Mouse (Mus musculus): Measurements from ENCODE around the gene Mylk4. TPM values are rescaled to one million over a fixed set of nuclear protein-coding genes. Genes with fewer than 3 reads are reported as not detected.

Mylk4 gene
- total RNA-seq, 2 experiments from 2014 or later, result not detected

DNA sequence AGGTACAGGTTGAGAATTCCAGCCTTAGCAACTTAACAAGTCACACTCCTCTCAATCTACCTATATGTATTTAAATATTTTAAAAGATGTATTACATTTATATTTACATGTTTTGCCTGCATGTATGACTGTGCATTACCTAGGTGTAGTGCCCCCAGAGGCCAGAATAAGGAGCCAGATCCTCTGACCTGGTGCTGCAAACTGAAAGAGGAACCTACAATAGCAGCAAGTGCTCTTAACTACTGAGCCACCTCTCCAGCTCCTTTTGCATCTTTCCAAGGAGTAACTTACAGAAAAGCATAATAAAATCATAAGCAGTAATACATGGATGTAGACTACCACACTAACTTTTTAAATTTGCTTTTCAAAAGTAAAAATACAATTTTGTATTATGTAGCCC, 17.1 kb upstream of the Mylk4 start:
- ATAC-seq (replicated peaks; ENCODE audit: low FRiP score, poor library complexity, severe bottlenecking), result no peak

DNA sequence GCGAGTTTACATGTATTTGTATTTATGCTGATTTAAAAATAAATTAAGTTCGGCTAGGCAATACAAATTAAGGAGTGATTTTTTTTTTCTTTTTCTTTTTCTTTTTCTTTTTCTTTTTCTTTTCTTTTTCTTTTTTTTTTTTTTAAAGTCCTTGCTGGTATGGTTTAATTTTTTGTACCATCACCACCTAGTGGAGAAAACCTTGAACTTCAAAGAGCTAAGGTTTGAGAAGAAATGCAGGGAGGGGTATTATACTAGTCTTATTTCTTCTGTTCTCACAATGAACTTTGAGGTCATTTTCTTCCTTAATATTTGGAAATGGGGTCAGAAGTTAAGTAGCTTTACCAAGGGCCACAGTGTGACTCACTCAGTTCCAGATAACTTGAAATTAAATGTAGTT, 15.4 kb upstream of the Mylk4 start:
- no peak for ATAC-seq (replicated peaks; ENCODE audit: low FRiP score, poor library complexity, severe bottlenecking)

DNA sequence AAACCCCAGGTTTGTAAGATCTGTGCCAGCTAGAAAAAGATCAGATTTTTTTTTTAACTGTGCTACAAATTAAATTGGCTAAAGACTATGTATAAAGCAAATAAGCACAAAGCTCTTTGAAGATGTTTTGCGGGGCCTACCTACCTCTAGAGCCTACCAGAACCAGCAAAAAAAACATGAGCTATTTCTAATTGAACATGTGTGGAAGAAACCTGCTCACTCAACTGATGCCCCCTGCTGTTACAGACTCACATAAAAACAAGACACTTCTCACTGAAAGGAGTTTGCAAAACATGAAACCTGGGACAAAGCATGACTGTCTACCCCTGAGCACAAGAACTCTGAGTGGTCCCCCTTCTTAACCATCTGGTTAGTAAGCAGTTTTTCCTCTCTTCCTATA, 13.3 kb upstream of the Mylk4 start:
- no peak for ATAC-seq (replicated peaks; ENCODE audit: low FRiP score, poor library complexity, severe bottlenecking)

DNA sequence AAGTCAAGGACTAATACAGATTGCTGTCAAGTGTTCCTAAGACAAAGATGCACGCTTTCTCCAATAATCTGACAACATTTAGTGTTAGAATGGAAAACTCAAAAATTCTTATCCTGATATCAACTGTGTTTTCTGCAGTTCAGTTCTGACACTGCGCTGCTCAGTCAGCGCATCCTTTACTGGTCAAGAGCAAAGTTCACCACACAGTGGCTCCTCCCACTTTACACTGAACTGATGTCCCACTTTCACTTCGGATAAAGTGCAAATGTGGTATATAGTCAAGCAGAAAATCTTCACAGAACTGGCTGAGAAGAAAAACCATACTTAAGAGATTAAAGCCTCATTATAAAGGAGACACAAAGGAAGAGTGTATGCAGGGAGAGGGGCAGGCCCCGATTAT, 11.4 kb upstream of the Mylk4 start:
- no peak for ATAC-seq (replicated peaks; ENCODE audit: low FRiP score, poor library complexity, severe bottlenecking)

DNA sequence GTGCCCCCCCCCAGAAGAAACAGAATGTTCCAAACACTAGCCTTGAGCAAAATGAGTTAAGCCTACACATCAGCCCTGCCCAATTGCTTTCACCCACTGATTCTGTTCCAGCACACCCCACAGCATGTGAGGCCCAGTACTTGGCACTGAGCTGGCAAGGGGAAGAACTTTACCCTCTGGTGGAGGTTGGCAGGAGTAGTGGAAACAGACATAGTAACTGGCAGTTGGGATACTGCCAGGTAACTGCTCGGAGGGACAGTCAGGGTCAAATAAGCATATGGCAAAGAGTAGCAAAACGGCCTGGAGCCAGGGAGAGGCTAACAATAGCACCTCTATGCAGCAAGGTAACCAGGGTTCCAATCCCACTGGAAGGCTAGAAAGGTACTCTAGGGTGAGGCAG, 10.9 kb upstream of the Mylk4 start:
- ATAC-seq (replicated peaks; ENCODE audit: low FRiP score, poor library complexity, severe bottlenecking), result no peak

DNA sequence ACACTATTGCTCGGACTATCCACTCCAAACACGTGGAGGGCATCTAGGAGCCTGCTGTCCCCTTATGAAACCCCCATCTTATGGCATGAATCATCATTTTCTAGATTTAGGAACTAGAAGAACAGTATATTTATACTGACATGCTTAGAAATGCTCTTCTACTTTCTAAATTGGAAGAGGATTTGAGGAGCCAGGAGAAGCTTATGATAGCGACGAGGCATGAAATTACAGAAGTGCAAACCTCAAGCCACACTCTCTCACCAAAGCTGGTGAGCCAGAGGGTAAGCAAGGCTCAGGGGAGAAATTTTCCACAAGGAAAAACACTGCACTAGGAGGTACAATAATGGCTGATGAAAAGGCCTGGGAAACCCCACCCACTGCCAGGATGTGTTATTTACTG, 6.0 kb upstream of the Mylk4 start:
- ATAC-seq (replicated peaks; ENCODE audit: low FRiP score, poor library complexity, severe bottlenecking), result no peak

DNA sequence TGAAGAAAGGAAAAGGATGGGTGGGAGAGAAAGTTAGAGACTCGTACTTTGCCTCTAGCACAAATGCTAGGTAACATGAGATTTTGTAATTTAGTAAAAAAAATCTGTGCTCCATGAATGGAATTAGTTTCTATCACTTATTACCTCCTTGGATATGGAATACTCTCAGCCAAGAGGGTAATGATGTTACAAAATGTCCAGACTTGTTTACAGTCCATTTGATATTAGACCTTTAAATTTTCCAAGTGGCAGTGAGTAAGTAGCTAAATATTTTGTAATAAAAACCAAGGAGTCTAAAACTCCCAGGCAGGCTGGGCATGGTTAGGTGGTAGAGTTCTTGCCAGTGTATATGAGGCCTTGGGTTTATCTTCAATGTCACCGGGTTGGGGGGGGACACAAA, 3.8 kb upstream of the Mylk4 start:
- no peak for ATAC-seq (replicated peaks; ENCODE audit: low FRiP score, poor library complexity, severe bottlenecking)

DNA sequence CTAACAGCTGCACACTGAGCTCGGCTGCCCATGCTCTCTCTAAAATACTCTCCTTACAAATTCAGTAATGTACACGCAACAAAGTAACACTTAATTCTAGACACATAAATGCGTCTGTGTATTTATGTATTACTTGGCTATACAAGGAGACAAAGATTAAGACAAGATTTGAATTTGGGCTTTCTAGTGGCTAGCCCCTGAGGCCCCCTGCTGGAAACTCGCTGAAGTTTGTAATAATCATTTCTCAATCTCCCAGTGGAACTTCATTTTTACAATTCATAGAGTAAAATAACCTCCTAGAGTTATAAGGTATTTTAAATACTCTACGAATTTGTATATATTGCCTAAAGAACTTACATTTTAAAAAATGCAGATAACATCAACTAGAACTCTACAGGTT, 699 bp downstream of the Mylk4 start:
- ATAC-seq (replicated peaks; ENCODE audit: low FRiP score, poor library complexity, severe bottlenecking), result no peak

DNA sequence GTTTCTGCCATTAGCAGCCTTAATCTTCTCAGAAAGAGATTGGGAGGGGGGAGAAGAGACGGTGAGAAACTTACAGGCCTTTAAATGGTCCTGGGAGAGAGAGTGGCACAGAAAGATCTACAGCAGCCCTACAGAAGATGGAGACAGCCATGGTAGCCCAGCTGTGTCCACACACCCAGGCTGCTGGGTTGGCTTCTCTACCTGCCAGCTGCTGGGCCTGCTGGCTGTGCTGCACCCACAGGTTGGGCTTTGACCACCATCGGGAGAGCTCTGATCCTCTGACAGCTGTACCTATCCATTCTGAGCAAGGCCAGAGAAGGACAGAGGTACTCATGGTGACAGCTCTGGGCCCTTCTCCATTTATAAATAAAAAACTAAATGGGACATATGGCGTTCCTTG, 4.9 kb downstream of the Mylk4 start:
- ATAC-seq (replicated peaks; ENCODE audit: low FRiP score, poor library complexity, severe bottlenecking), result no peak

DNA sequence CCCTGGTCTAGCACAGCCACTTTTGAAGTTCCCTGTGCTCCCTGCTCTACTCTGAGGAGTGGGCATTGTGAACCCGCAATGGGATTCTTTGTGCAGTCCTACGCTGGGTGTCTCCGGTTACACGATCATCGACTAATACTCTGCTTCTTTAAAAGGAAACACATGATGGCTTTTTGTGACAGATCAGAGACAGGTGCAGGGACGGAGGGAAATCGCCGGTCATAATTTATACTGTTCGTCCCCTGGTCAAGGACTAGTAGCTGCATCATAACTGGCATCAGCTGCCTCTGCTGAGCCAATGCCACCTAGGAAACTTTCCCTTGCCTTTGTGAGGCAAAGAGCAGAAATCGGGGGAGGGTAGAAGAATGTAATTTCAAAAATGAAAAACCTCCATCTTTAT, 7.4 kb downstream of the Mylk4 start:
- no peak for ATAC-seq (replicated peaks; ENCODE audit: low FRiP score, poor library complexity, severe bottlenecking)

DNA sequence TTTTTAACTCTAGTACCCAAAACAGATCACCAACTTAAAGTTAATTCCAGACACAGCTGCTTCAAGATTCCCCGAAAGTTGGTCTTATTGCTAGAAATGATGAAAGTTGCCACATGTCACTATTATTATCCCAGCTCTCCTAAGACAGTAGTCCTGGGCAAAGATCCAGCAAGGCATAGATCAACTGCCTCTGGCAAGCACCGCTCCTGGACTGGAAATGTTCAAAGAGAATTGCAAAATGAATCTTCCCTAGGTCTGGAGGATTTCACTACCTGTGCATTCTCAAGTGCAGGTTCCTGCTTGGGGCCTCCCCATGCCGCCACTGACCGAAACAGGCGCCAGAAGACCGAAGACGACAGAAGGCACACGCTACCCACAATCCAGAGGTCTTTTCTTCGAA, 7.9 kb downstream of the Mylk4 start:
- no peak for ATAC-seq (replicated peaks; ENCODE audit: low FRiP score, poor library complexity, severe bottlenecking)

DNA sequence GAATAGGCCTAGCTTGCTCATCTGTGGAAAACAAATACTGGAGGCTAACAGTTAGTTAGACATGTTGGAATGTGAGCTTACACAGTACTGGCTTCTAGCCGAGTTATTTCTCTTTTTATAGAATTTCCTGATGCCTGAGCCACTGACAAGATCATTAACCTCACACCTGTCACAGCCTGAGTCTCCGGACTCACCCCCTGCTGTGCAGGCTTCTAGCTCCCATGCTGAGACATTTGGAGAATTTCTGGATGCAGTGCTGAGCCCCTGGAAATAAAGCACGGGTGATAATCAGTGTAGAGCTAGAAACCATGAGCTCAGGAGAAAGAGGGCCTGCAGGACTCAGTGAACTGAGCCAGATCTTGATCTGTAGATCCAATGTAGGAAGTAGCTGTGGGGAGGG, 13.8 kb downstream of the Mylk4 start:
- ATAC-seq (replicated peaks; ENCODE audit: low FRiP score, poor library complexity, severe bottlenecking), result no peak

DNA sequence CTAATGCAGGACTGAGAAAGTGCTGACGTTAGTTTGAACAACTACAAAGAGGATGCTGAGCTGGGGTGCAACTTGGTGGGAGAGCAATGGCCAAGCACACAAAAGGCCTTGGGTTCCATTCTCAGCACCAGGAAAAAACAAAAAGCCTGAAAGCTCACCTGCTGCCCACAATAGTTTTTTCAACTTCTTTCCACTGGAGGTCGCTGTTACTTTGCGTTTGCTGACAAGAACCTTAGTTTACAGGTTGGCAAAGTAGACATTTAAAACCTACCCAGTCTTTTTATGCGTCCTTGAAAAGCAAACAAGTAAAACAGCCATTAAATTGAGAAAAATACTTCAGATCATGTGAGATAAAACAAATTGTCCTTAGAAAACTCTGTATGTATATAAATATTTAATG, 15.7 kb downstream of the Mylk4 start:
- no peak for ATAC-seq (replicated peaks; ENCODE audit: low FRiP score, poor library complexity, severe bottlenecking)

DNA sequence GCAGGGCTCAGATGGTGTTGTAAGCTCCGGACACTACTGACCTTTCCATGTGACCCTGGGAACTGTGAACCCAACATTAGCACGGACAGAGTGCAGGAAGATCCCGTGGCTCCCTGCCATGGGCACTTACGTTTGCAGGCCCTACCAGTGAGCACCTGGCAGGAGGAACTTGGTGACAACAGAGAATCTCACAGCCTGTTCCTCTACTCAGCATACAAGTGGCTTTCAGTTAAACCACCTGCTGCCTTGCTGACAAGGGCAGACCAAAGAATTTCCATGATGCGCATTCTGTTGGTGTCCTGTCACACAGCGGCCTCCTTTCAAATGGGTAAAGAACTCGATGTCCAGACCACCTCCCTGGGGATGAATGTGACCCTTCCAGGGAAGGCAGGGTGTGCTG, 19.3 kb downstream of the Mylk4 start:
- no peak for ATAC-seq (replicated peaks; ENCODE audit: low FRiP score, poor library complexity, severe bottlenecking)

DNA sequence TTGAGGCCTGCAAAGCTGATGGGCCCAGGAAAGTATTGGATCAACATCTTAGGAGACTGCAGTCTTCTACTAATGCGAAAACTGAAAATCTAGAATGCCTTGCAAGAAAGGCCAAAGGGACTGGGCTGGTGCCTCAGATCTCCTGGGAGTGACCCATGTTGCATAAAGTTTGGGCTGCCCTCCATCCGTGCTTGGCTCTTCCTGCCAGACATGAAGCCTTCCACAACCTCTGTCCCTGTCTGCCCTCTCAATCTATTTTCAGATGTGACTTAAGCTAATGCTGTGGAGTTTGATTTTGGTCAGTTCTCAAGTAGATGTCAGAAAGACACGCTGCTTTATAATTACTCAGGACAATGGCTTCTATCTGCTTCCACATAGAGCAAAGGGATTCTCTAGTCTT, 20.6 kb downstream of the Mylk4 start:
- no peak for ATAC-seq (replicated peaks; ENCODE audit: low FRiP score, poor library complexity, severe bottlenecking)

DNA sequence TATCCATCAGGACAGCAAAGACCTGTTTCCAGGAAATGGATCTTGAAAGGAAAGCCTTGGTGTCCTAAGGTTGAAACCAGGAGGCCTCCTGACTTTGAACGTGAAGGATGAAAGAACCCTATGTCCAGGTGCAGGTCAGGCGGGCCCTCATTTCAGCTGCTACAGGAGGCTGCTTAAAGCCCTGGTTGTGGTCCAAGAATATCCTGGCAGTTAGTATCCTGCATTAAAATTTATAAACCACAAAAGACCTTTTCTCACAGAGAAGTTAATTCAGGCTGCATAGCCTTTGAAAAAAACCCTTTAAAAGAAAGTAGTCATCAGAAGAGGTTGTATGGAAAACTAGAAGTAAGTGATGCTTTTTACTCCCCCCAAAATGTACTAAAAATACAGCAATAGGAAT, 23.0 kb downstream of the Mylk4 start:
- no peak for ATAC-seq (replicated peaks; ENCODE audit: low FRiP score, poor library complexity, severe bottlenecking)

DNA sequence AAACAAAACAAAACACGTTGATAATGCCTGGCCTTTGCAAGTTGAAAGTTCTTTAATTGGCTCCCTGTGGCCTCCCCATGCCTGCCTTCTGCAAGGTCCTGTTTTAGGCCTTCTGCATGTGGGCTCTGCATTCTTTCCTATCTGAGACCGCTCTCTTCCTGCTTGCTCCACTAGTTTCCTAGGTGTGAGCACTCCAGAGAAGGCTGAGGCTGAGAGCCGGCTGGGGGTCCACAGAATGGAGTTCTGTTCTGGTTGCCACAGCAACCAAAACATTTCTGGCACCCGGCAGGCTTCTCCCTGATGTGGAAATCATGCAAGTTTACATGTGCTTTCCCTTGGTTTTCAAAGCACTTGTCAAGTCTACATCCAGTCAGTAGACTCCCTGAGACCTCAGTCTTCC, 24.7 kb downstream of the Mylk4 start:
- no peak for ATAC-seq (replicated peaks; ENCODE audit: low FRiP score, poor library complexity, severe bottlenecking)

DNA sequence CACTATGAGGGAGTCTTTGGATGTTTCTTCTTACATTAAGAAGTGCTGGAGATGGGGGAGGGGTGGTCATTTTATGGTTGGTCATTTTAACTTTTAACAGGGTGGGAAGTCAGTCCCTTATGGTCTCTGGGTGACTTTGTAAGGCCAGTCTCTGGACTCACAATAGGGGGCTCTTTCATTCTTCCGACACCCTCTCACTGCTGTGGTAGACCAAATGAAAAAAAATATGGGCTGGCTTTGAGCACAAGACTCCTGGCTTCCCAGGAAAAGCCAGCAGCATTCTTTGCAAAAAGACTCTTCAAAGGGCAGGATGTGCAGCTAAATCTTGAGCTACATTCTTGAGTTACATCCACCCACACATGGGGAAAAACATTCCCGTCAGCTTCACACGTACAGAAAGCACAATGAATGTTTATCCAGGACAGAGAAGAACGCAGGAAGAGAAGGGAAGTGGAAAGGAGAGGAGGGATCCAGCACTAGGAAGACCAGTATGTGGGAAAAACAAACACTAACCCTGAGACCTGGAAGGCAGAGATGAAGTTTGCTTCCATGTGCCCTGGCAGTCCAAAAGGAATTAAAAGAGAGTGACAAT, 31.6 kb downstream of the Mylk4 start:
- no peak for ATAC-seq (replicated peaks; ENCODE audit: low FRiP score, poor library complexity, severe bottlenecking)

DNA sequence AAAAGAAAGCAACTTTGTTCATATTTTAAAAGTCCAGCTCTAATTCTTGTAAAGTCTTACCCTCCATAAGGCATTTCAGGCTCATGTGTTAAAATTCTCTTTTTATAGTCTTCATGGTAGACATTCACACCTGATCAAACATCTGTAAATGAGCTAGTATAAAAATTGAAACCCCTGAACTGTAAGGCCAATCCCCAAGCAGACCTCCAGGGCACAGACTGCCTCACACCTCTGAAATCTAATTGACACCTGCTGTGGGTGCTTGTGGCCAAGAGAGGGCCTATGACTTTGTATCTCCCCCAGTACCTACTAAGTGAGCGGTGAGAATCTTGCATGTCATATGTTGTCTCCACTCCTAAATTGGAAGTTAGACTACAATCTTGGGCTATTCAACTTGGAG, 33.2 kb downstream of the Mylk4 start:
- ATAC-seq (replicated peaks; ENCODE audit: low FRiP score, poor library complexity, severe bottlenecking), result no peak

DNA sequence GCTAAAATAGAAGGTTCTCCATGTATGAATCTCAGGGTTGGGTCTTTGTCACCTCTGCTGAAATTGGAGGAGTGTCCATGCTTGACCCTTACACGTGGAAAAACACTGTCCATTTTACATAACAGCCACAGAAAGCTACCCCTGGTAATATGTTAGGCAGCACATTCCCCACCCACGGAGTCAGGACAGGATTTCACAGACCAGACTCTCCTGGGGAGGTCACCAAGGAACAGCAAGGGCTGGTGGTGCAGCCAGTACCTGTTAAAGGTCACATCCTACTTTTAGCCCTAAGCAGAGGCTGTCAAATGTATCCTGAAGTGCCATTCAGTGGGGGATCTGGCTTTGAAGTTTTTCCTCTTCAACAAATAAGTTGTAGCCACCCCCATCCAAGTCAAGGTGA, 35.3 kb downstream of the Mylk4 start:
- no peak for ATAC-seq (replicated peaks; ENCODE audit: low FRiP score, poor library complexity, severe bottlenecking)

DNA sequence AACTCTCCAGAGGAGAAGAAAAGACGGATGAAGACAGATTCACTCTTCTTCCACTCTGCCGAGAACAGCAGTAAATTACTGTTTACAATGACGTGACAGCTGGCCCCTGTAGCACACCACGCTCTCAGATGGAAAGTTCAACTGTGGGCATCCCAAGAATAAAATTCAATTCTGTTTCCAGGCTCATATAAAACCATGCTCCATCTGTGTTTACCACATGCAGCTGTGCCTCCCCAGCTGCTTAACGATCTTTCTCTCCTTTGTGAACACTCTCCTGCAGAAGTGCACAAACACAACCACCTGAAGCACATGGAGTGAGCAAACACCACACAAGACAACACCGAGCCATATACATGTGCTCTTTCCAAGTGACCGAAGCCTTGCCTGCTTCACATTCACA, 42.6 kb downstream of the Mylk4 start:
- no peak for ATAC-seq (replicated peaks; ENCODE audit: low FRiP score, poor library complexity, severe bottlenecking)

DNA sequence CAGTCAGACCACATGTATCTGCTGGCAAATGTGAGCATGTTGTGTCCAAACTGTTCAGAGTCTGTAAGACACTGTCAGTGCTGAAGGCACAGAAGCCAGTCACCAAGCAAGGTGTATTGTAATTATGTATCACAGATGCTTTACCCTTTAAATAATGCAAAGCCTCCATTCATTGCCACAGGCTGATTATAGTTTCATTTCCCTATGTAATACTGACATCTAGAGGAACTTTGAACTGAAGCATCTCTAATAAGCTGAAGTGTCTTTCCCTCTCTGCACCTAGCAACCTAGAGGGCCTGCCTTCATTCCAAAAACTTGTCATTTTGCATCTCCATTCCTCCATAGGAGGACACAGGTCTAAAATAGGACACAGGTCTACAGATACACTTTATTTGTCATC, 52.5 kb downstream of the Mylk4 start:
- no peak for ATAC-seq (replicated peaks; ENCODE audit: low FRiP score, poor library complexity, severe bottlenecking)

DNA sequence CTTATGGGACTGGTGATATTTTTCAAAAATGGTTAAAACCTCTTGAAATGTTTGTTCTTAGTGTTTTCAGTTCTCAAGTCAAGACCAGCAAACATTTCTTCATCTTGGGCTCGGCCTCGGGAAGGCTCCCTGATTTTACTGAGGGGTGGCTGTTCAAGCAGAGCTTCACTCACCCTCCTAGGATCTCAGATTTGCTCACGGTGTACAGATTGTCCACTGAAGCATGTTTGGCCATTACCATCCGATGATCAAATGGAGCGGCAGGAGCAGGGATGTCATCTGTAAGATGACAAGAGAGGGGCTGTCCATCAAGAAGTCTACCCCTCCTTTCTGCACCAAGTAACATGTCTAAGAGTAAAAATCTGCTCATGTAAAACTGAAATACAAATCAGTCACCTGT, 59.1 kb downstream of the Mylk4 start:
- no peak for ATAC-seq (replicated peaks; ENCODE audit: low FRiP score, poor library complexity, severe bottlenecking)
